Mouse (Mus musculus): ENCODE results near the gene Mepce.

The Mepce gene

DNA sequence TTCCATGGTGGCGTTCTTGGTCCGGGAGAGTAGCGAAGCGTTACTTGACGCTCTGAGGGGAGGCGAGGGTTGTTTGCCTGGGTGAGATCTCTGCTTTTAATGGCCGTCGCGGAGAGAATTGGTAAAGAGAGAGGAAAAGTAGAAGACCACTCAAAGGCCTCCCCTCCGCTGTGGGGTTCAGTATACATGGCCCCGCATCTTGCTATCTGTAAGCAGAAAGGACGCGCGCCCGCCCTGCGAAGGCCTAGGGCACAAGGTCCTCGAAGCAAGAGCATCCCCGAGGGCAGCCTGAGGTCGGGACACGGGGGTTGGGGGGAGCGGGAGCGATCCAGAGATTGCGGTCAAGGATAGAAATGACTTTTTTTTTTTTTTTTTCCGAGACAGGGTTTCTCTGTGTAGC, 716 bp upstream of the Mepce start:
- peak in 1 of 2 experiments; percentile 44 for DNase-seq (ENCODE audit: low spot score in 2 of 2)

DNA sequence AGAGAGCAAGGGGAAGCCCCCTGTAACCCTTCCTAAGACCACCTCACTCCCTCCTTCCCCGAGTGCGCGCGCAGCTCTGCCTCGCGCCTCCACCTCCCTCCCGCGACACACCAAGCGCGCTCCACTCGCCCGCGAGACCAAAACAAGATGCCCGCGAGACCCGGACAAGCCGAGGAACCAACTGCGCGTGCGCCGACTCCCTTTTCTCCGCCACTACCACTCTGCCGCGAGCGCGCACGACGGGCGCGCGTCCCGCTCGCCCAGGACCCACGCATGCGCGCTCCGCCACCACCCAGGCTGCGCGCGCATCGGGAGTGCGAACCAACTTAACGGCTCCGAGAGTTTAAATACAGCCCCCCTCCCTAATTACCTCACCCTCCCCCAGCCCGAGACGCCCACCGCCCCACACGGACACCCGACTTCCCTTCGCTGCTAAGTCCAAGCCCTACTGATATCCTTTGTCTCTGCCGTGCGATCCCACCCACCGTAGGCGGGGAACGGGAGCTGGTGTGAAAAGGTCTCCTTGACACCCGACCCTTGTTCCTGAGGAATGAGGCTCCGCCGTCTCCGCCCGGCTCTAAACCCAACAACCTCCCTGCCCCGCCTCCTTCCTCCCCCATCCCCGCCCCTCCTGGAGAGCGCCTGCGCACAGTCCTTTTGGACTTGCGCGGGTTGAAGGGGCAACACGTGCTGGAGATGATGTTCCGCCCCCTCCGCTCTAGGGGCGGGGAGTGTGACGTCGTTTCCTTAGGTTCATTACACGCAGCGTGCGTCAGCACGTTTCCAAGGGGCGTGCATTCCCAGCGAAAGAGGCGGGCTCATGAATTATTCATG, 1.1 kb downstream of the Mepce start:
- DNase-seq (ENCODE audit: low spot score in 2 of 2), result peak; percentile 95 to 99

DNA sequence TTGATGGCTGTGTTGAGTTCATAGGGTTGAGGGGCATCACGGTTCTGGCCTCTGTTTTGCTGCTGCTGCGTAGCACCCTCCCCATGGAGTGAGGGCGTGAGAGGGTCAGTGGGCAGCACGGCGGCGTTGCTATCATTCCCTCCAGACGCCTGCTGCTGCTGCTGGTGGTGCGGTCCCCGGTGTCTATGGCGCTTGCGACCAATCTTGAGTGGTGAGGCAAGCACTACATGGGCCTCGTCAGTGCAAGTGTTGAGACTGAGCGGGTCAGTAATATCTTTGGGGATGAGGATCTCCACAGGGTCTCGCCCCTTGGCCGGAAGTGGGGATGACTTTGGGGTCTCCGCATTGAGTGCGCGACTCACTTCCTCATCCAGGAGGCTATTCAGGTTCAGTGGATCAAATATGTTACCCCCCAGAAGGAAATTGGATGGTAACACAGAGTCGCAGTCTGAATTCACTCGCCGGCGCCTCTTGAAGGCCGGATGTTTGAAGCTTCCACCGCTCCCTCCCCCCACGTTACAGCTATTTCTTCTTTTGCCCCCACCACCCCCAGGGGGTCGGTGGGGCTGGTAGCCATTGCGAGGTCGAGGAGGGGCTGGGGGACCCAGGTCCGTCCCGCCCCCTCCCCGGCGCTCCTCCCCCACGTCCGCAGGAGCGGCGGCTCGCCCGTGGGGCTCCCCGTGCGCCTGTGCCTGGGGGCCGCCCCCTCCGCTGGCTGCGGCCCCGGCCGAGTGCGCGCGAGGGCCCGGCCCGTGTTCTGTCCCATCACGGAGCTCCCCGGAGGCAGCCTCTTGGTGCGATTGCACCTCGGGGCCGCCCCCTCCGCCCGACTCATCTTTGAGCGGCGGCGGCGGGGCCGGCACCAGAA, 2.1 kb downstream of the Mepce start:
- peak; percentile 58 for DNase-seq (ENCODE audit: low spot score in 2 of 2)

DNA sequence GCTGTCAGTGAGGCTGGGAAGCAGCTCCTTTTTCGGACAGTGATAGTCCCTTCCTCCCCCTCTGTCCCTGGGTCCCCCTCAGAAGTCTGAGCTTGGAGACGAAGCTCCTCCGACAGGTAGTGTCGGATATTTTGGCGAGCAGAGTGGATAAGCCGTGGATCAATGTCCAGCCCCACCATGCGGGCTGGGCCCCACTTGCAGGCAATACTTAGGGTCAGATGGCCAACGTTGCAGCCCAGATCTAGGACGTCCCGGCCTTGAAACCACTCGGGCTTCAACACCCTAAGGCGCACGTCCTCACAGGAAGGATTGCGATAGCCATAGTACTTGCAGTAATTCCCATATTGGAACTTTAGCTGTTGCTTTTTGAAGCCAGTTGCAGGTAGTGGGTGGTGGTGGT, 2.9 kb downstream of the Mepce start:
- no peak for DNase-seq (ENCODE audit: low spot score in 2 of 2)

DNA sequence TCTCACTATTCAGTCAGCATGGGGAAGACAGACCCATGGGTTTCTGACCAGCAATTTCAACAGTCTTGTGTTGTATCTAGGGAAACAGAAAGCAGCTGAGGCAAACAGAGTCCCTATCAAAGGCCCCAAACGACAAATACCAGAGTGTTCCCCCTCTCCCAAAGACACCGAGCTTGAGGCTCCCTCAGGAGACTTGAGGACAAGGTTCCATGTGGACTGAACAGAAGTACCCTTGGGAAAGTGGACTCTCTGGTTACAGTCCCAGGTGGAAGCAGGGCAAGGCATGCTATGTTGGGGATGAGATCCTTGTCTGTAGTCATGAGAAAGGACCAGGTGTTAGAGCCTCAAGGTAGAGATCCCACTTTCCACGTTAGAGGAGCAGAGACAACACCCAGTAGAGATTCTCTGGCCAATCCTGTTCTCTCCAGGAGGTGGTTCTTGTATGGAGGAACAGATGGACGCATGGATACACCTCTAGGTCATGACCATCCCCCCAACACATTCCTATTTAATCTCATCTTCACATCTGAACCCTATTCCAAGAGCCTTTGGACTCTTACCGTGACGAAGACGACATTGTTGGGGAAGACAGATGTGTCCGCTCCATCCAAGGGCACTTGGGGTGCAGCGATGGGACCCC, 3.4 kb downstream of the Mepce start:
- no peak for DNase-seq (ENCODE audit: low spot score in 2 of 2)

DNA sequence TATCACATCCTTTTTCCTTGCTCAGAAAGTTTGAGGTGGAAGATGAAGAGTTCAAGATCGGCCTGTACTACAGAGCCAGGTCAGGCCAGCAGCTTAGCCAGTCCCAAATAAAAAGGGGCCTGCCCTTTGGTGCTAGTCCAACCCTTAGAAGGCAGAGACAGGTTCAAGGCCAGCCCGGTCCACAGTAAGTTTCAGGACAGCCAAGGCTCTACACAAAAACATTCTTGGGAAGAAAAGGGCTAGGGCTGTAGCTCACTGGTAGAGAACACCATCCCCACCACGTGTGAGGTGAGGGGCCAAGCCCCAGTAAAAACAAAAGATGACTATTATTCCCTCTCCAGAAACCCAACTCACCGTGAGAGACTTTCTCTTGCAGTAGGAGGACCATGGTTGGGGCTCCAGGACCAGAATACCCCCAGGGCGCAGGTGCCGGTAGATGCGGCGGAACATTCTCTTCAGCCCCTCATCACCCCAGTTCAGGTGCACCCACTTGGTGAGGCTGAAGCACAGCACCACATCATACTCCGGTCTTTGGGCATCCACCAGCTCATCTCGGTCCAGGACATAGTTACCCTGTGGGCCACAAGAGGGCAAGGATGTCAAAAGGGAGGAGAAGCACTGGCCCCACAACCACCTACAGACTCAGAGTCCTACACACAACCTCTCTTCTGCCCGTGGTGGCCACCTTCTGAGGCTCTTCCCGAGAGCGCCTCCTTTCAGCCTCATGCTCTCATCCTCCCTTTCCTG, 4.5 kb downstream of the Mepce start:
- no peak for DNase-seq (ENCODE audit: low spot score in 2 of 2)

DNA sequence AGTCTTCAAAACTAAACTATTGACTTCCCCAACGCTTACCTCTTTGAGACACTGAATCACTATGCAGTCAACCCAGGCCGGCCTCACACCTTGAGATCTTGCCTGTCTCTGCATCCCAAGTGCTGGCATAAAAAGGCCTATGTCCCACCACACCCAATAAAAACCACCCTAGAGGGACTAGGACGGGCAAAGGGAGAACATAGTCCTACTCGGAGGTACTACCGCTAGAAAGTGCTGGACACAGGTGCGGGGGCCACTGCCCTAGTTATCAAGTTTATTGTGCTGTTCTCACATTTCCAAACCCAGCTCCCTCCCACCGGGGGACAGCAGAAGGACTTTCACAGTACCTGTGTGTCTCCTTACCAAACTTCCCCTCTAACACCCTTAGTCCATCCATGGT, 5.8 kb downstream of the Mepce start:
- DNase-seq (ENCODE audit: low spot score in 2 of 2), result no peak

DNA sequence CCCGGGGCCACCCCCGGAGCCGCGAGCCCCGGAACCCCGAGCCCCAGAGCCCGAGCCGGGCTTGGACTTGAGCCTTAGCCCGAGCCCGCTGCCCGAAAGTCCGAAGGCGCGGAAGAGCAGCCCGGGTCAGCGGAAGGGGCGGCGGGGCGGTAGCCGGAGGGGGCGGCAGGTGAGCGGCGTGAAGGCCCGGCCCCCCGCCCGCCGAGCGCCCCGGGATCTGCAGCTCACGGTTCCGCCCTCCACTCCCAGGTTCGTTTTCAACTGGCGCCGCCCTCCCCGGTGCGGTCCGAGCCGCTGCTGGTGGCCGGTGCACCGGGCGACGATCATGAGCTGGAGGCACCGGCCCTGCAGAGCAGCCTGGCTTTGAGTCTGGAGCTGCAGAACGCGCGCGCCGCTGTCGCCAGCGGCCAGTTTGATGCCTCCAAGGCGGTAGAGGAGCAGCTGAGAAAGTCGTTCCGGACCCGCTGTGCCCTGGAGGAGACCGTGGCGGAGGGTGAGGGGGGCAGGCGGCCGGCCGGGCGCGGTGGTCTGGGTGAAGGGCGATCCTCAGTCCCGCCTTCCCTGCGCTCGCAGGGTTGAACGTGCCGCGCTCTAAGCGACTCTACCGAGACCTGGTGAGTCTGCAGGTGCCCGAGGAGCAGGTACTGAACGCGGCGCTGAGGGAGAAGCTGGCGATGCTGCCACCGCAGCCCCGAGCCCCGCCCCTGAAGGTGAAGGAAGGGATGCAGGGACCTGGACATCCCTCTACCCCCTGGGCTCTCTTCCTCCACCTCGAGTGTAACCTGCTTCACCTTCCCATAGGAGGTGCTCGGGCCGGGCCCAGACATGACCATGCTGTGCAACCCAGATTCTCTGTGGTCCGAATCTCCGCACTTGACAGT, 8.2 kb downstream of the Mepce start:
- DNase-seq (ENCODE audit: low spot score in 2 of 2), result peak; percentile 68 to 69

DNA sequence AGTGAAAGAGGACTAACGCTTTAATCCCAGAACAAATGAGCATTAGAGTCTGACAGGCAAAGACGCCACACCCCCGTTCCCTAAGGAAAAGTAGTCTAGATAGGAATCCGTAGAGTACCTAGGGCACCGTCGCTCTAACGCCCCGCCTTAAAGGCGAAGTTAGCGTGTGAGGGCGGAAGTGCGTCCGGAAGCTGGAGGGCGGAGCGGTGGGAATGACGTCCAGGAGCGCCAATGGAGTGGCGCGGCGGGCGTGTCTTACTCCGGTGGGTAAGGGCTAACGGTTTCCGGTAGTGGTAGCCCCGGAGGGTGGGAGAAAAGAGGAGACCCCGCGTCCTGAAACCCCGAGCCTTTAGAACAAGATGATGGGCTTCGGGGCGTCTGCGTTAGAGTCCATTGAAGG, 8.8 kb downstream of the Mepce start, which contains the start of gene Ppp1r35:
Gene Ppp1r35 (plus strand): TSS at position 215 of the 400 bp plus-strand sequence.
- DNase-seq (ENCODE audit: low spot score in 2 of 2), result peak; percentile 94 to 96

DNA sequence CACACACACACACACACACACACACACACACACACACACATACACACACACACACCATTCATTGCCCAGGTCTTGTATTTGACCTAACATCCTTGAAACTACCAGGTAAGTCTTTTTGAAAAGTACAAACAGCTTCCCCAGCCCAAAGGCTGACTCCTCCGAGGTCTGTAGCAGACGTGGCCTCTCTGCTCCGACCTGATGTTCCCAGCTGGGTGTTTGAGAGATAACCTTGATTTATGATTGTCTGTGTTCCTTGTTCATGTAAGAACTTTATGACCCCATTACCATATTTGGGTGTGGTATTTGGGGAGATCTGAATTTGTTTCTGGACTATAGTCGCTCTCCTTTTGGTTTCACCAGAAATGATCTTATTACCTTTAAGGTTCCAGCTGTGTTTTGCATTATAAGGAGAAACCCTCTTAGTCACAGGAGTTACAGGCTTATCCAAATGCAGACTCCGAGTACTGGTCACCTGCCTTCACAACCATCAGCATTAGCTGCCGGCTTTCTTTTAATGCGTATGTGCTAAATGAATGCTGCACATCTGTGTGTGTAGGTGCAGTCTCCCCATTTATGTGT, 10.1 kb downstream of the Mepce start:
- peak in 1 of 2 experiments; percentile 8 for DNase-seq (ENCODE audit: low spot score in 2 of 2)

DNA sequence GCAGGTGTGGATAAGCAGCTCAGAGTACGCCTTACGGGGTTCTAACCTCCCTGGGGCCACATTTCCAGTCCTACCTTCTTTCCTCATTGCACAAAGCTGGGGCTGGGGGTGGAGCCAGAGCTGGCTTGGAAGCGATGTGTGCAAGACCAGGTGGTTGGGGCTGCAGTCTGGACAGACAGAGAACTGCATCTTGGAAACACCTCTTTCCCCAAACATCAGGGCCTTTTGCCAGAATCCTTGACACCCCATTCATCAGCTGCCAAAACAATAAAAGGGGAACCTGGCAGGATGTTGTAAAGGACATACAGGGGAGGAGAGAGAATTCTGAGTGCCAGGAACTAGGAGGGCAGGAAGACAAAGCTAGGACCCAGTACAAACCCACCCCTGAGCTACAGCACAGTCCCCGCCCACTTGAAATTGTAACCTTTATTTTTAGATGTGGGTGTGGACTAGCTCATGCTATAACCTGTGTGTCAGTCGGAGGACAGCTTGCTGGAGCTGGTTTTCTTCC, 11.0 kb downstream of the Mepce start:
- peak in 1 of 2 experiments; percentile 46 for DNase-seq (ENCODE audit: low spot score in 2 of 2)

DNA sequence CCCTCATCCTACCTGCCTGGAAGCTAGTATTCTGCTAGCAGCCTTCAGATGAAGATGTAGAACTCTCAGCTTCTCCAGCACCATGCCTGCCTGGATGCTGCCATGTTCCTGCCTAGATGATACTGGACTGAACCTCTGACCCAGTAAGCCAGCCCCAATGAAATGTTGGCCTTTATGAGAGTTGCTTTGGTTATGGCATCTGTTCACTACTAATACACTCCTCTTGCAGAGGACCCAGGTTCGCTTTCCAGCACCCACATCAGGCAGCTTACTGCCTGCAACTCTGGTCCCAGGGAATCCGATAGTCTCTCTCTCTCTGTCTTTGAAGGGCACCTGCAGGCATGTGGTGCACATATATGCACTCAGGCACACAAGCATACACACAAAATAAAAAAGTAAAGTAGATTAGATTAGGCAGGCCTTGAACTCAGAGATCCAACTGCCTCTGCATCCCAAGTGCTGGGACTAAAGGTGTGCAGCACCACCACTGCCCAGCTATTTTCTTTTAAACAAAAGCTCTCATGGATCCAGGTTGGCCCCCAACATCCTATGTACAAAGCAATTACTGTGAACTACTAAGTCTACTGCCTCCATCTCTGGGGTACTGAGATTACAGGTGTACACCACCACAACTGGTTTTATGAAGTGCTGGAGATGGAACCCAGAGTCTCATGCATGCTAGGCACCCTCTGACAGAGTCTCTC, 11.7 kb downstream of the Mepce start:
- peak in 1 of 2 experiments; percentile 8 for DNase-seq (ENCODE audit: low spot score in 2 of 2)

DNA sequence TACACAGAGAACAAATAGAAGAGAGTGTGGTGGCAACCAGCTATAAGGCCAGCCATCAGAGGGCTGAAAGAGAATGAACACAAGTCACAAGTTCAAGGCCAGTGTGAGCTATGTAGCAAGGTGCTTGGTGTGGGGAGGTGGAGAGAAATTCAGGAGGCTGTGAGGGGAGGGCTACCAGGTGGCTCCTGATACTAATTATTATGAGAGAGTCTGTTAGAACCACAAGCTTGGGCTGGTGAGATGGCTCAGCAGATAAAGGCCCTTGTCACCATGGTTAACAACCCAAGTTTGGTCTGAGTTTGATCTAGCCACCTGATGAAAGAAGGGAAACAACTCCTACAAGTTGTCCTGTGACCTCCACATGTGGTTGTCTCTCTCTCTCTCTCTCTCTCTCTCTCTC, 14.7 kb downstream of the Mepce start:
- no peak for DNase-seq (ENCODE audit: low spot score in 2 of 2)

DNA sequence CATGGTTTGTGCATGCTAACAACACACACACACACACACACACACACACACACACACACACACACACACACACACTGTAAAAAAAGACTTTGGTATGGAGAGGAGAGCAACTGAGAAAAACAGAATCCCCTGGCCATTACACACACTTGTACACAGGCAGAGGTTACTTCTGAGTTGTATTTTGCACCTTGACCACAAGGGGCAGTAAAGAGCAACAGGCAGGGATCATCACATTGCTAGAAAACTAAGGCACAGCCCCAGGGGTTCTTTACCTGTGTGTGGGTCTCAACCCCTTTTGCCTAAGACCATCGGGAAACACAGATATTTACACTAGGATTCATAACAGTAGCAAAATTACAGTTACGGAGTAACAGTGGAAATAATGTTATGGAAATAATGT, 16.7 kb downstream of the Mepce start:
- DNase-seq (ENCODE audit: low spot score in 2 of 2), result peak in 1 of 2 experiments; percentile 20

DNA sequence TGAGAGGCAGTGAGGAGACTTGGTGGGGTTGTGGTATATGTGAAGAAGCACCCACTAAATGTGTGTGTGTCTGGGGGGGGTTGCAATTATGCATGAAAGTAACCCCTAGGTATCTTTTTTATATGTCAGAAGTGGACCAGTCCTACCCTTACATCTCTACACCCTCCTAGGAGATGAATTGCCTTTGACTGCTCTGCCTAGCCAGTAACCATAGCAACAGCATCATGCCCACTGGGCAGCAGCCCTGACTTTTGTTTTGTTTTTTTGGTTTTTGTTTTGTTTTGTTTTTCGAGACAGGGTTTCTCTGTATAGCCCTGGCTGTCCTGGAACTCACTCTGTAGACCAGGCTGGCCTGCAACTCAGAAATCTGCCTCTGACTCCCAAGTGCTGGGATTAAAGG, 19.0 kb downstream of the Mepce start:
- DNase-seq (ENCODE audit: low spot score in 2 of 2), result no peak

DNA sequence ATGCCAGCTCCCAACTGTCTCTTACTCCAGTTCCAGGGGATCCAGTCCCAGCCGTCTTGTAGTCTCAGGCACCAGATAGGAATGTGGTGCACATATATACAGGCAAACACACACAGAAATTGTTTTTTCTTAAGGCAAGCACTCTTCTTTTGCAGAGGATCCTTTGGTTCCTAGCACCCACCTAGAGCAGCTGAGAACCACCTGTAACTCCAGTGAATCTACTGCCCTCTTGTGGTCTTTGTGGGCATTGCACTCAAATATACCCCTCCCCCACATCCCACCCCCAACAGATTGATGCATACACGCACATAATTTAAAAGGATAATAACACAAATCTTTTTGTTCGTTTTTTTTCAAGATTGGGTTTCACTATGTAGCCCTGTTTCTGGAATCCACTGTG, 21.2 kb downstream of the Mepce start:
- DNase-seq (ENCODE audit: low spot score in 2 of 2), result no peak

DNA sequence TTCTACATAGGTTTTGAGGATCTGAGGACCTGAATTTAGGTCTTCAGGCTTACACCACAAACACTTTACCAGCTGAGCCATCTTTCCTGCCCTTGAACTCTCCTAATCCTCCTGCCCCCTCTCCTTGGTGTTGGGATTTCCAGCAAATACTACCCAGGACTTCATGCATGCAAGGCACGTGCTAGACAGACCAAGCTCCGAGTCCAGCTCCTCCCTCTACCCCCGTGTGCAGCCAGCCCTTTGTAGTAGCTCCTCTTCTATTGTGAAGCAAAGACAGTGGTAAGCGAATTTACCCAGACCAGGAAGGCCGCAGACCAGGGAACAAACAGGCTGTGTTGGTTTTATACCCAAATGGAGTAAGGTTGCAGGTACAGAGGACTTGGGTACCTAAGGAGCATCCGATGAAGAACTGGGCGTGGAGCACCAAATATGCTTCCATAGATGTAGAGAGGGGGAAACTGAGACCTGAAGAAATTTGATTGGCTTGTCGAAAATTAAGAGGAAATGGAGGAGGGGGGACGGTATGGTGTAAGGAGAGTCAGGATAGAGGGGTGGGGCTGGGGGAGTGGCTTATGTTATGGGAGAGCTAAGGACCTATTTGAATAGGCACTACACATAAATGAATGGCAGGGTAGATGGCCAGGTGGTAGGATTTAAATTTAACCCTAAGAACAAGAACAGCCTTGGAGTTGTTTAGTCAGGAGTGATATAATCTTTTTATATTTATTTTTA, 22.7 kb downstream of the Mepce start:
- no peak for DNase-seq (ENCODE audit: low spot score in 2 of 2)

DNA sequence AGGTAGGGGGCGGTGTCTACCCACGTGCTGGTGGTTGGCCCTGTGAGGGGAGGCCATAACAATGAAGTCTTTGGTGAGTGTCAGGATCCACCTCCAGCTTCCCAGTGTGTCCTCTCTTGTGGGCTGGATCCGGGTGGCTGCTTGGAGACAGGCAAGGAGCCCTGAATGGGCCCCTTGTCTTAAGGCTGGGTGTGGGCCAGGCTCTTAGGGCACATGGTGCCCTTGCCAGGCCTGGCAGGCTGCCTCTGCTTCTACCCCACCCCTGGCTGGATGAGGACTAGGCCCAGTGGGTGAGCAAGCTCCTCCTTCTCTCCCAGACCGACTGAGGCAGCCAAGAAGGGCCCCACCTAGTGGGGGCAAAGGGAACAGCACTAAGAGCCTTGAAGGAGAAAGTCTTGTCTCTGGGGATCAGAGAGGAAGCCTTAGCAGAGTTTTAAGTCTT, 27.5 kb downstream of the Mepce start:
- DNase-seq (ENCODE audit: low spot score in 2 of 2), result peak; percentile 82 to 91
